Mouse (Mus musculus) olfactory bulb, adult 2 months (tissue): ENCODE data around the gene Lmbrd2.

Experiments
- CTCF ChIP-seq: fragments of 200-500 bp; IDR thresholded peaks from 2 replicates; pipeline ENCODE4 v1.5.1; 2012; ENCODE audit warnings: low read depth, mild to moderate bottlenecking, low read length, moderate library complexity; ENCODE audit not compliant: insufficient read depth
- POLR2A ChIP-seq: fragments of 200-500 bp; IDR thresholded peaks from 2 replicates; pipeline ENCODE4 v1.6.1; 2012; ENCODE audit warnings: mild to moderate bottlenecking, low read depth, low read length, moderate library complexity; ENCODE audit not compliant: insufficient read depth

GRCm38 (mm10) chr15:9114131-9114530 lies 26.2 kb upstream of the Lmbrd2 start:
- no peak for TF ChIP-seq CTCF
- TF ChIP-seq POLR2A = no peak
